Mouse (Mus musculus) CD4-positive helper T cell, adult 2 months (primary cell): ENCODE data around the gene Lactbl1.

ENCODE experiments used
- DNase-seq: peaks from one replicate; pipeline ENCODE4 v3.0.0-alpha.2; 2012; ENCODE audit warnings: low read depth, missing footprints, low spot score

The Lactbl1 gene

DNA sequence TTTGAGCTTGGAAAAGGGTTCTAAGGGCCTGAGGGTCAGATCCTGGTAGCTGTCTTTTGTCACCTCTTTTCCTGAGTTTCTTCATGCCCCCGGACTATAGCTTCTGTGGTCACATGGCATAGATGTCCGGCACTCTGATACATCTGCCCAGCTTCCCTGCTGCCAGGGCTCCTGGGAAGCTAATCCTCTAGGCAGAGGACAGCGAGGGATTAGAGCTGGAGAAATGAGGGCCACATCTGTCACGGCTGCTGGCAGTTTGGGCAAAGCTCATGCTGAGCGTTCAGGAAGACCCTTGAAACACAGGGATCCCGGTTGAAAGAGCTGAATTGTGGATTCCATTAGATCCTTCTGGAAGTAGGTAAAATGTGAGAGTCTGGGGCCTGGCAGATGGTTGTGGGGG lies at the start of gene Lactbl1:
Gene Lactbl1, plus strand, starts transcription at position 234 of the 400 bp plus-strand sequence.
- DNase-seq = no peak

DNA sequence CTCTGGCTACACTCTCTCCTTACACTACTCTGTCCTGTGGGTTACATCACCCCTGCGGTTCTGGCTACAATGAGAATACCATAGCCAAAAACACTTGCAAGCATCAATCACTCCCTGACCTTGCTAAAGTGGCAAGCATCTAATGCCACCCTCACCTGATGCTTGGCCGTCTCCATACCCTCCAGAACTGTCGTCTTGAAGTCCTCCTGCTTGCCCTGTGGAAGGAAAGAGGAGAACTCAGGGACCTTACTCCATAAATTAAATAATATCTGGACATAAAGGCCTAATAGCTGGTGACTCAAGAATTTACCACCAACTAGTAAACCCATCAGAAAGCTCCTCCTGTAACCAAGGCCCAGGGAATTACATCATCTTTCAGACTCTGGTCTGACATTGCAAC lies 40.5 kb upstream of the Lactbl1 start:
- DNase-seq = no peak

DNA sequence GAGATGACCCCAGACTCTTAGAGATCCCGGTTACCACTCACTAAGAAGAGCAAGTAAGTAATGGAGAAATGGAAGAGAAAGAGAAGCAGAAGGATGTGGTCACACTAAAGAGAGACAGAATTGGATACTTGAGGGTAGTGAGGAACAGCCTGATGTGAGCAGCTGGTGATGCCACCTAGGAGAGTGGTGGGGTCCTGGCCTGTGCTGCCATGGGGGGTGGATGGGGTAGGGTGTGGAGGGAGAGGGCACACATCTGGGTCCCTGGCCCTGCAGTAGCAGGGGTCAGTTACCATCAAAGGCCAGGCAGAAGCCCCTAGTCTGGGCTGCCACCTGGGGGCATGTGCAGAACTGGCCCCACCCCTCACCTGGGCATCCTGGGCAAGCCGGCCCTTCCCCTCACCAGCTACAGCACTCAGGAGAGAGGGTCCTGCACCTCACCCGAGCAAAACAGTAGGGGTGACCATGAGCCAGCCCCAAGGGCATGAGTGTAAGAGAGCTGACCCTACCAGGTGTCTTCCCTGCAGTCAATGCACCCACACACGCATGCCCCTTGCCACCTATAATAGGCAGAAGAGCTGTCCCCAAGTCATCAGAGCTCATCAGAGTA lies 35.1 kb upstream of the Lactbl1 start:
- no peak for DNase-seq

DNA sequence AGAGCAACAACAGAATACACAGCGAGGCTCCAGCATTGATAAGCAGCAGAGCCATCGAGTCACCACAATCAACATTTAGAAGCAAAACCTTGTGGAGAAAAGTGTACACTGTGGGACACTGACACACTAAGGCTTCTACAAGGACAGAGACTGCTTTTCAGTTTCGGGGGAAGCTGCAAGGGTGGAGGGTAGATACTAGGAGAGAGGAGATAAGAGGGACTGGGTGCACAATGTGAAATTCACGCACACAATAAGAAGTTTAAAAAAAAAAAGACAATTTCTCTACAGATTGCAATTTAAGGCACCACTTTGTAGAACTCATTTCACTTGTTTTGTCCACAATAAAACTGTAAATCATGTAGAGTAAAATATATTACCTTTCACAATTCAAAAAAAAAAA lies 34.4 kb upstream of the Lactbl1 start:
- no peak for DNase-seq

DNA sequence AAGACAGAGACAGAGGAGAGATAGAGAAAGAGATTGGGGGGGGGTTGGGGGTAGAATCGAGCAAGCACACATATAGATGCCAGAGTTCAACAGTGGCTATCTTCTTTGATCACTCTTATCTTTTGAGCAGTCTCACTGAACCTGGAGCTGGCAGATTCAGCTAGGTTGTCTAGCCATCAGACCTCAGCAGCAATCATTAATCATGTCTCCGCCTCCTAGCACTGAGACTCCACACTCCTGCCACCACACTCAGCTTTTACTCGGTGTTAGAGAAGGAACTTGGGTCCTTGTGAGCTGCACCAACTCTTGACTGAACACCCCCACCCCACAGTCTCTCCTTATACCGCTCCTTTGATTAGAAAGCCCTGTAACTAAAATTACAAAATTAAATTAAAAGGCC lies 30.3 kb upstream of the Lactbl1 start:
- no peak for DNase-seq

DNA sequence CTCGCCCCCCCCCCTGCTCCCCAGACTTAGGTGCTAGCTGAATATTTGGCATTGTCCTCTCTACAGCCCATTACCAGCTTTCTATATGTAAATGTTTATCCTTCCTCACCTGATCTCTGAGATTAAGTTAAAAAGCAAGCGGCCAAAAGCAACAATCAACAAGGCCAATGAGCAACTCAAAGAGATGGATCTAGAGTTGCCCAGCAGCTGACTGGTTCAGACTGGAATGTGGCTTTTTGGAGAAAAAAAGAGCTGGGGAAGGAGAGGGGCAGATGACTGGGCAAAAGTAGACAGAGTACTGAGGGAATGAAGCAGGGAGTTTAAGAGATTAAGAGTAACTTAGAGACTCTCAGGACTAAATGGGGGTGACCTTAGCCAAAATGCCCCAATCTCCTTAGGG lies 28.4 kb upstream of the Lactbl1 start:
- DNase-seq = no peak

DNA sequence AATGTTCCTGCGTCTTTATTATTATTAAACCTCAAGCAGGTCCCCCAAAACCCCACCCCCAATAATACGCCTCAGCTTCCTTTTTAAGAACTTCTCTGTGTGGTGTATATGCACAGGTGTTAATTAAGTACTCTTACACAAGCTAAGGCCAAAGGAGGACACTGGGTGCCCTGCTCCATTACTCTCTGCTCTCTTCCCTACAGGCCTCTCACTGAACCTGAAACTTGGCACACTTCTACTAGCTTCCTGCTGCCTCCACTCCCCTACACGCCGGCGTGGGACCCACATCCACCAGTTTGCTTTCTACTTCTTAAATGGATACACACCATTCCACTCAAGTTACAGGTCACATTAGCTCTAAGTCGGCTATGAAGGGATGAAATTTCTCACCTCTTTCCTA lies 27.2 kb upstream of the Lactbl1 start:
- no peak for DNase-seq

DNA sequence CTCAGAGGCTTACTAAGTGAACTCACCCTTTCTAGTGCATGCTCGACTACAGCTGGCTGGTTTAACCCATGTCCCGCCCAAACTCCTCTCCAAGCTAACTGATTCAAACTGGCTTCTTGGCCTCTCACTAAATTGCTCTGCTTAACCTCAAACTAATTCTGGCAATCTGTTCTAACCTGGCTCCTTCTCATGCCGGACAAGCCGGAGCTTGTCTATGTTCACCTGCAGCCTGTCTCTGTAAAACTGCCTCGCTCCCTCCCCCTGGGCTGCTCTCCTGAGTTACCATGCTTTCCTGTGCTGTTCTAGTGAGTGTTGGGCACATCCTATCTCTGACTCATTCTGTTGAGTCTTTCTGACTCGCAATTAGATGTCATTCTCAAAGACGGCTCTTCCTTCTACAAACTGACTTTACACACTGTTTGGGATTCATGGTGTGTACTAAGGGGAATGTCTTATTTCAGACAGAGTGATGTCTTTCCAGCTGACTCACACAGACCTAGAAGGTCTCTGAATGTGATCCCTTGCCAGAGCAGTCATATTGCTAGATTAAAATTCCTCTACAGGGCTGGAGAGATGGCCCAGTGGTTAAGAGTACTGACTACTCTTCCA lies 24.0 kb upstream of the Lactbl1 start:
- no peak for DNase-seq

DNA sequence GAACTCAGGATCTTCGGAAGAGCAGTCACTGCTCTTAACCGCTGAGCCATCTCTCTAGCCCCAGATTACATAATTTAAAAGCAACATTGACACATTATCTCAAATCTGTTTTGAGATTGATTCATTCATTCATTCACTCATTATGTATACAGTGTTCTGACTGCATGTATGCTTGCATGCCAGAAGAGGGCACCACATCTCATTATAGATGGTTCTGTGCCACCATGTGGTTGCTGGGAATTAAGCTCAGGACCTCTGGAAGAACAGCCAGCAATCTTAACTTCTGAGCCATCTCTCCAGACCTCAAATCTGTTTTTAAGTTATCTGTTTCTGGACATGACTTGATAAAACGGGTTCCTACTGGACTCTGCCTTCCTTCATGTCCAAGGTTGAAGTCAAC lies 22.6 kb upstream of the Lactbl1 start:
- DNase-seq = peak; percentile 13

DNA sequence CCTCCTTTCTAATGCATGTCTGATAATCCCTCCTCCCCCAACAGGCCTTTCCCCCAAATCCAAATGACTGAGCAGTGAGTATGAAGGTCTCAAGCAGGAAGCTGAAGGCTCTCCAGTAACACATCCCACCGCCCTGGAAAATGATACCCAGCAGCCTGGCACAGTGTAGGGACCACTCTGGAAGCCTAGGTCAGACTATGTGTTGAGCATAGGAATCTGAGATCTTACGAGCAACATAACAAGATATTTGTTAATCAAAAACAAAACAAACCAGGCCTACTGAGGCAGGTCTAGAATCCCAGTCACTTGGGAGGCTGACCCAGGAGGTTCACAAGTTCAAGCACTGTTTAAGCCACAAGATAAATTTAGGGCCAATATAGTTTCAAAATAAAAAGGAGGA lies 21.9 kb upstream of the Lactbl1 start:
- DNase-seq = no peak

DNA sequence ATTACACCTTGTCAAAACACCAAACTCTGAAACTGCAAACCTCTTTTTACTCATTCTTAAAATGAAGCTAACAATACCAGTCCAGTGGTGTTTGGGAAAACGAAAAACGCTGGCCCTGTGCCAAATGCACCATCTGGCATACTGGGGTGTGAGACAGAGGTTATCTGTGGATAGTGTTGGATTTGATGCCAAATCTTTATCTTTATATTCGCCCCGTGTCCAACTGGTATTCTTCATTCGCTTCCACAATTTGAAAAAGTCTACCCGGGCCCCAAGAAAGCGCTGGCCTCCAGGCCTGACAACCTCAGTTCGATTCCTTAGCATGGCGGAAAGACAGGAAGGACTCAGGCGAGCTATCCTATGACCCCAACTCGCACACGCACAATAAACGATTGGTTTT lies 20.9 kb upstream of the Lactbl1 start:
- peak; percentile 32 for DNase-seq

DNA sequence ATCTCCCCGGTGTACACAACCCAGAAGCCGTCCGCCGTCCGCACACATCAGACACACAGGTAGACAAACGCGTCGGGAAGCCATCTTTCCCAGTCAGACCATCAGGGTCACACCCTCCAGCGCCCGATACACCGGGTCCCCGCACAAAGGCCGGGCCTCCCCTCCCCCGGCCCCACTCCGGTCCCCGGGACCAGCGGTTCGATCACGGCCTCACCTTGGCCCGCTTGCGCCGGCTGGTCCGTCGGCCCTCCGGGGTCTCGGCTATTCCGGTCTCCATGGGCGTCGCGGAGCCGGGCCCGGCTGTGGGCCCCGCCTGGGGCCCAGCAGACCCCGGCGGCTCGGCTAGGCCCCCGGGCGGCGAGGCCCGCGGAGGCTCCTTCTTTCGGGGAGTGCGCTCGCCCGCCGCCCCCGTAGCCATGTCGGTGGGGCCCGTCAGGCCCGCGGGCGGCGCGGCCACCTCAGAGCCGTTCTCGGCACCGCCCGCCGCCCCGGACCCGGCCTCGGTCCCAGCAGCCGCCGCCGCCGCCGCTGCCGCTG lies 20.3 kb upstream of the Lactbl1 start:
- peak; percentile 68 for DNase-seq

DNA sequence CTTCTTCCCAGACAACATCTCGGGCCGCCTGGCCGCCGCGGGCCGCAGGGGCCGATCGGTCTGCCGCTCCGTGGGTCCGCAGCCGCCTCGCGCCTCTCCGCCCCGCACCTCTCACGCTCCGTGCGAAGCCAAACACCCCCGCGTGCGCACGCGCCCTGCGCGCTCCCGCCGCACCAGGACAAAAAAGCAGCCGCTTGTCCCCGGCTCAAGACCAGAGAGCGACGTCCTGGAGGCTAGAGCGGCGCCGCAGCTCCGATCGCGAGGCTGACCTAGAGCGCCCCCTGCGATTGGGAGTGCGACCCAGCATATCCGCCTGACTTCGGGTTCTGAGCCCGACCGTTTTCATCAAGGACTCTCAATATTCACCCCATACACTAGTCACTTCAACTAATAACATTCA lies 19.9 kb upstream of the Lactbl1 start, which contains the start of gene Kdm1a:
Gene Kdm1a, minus strand, starts transcription at position 156 of the 400 bp plus-strand sequence.
- DNase-seq = peak; percentile 95

DNA sequence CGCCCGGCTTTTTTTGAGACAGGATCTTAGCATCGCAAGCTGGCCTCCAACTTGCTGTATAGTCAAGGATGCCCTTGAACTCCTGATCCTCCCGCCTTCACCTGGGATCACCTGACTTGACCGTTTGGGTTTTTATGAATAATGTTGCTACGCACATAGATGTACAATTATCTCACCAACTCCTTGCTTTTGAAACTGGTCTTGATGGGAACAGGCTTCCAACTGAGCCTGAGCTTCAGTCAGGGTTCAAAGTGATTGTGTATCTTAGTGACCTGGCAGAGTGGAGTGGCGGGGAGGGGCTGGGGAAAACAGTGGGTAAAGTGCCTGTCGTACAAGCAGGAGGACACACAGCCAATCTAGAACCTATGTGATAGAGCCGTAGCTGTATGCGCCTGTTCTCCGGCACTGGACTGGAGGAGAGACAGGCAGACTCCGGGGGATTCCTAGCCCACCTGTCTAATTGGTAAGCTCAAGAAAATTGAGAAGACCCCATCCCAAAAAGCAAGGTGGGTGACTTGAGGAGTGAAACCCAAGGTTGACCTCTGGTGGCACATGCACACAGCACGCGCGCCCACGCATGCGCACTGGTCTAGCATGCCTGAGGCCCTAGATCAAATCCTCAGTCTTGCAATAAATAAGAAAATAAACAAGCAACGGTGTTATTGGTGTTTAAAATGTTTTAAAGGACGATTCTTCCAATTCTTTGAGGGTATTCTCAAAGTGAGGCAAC lies 16.5 kb upstream of the Lactbl1 start:
- DNase-seq = no peak

DNA sequence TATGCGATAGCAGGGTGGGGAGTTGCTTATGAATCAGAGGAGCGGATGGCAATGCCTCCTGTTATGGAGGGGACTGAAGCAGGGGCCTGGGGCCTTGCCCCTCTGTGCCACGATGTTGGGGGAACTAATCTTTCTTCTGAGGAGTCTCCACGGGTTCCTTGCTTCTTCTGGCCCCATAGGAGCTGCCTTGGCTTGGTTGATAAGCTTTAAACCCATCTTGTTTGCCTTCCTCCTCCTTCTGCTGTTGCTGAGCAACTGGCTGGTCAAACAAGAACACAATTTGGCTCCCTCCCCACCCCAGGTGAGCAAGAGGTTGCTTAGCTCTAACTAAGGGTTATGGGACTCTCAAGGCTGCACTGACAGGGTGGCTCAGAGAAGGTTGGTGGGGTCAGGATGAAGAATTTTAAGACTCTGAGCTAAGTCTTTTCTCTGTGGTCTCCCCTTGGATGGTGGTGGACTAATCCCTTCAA lies 12.0 kb upstream of the Lactbl1 start, which contains the start of gene Tex46:
Gene Tex46, plus strand, starts transcription at position 51 of the 470 bp plus-strand sequence.
- no peak for DNase-seq

DNA sequence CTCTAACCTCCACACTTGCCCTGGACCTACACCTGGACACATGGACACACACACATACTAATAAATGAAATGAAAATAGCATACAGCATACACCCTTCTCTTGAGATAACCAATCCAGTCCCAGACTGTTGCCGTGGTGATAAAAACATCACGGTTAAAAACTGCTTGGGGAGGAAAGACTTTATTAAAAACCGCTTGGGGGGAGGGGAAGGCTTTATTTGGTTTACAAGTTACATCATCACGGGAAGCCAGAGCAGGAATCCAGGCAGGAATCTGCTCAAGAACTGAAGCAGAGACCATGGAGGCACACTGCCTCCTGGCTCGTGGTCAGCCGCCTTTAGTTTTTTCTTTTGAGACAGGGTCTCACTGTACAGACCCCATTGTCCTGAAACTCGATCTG lies 8.8 kb upstream of the Lactbl1 start:
- DNase-seq = no peak

DNA sequence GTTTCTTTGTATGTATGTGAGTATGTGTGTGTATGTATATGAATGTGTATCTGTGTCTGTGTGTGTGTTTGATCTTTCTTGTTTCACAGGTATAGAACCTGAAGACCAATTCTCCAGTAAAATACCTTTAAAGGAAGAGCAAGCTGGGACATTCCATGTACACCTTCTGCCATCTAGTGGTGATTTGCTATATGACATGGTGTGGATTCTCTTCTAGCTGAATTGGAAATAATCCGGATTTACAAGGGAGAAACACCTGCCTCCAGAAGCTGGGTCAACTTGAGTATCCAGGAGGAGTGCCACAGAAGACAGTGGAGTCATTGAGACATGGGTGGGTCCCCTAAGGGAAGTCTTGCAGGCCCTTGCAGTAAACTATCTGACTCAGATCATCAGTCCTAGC lies 1.1 kb upstream of the Lactbl1 start:
- peak; percentile 61 for DNase-seq

DNA sequence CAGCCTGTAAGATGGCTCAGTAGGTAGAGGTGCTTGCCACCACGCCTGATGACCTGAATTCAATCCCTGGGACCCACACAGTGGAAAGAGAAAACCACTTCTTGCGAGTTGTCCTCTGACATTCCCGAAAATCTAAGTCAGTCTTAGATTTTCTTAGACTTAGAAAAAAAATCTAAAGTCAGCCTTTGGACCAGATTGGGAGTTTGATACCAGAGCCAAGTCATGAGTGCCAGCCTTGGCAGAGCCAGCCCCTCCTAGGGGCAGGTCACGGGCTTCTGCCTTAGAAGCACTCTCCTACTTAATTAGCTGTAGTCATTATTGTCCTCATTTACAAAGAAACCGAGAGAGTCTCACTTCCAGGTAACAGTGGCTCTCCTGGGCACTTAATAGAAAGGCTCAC lies 465 bp upstream of the Lactbl1 start:
- DNase-seq = no peak

DNA sequence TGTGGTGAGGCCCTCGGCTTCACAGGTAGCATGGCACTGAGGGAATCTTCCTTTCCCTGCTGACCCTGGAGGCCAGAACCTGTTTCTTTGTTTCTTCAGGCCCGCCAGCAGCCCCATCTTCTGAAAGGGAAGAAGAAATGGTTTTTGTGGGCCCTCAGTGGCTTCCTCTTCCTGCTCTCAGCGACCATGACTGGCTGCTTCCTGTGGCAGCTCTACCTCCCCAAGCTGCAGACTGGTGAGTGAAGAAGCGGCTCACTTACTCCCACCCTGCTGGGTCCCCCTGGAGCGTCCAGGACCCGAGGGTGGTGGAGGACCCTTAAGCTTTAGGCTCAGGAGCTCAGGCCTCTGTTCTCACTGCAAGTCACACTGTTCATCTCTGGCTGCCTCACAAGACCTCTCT lies 4.2 kb downstream of the Lactbl1 start:
- peak; percentile 42 for DNase-seq

DNA sequence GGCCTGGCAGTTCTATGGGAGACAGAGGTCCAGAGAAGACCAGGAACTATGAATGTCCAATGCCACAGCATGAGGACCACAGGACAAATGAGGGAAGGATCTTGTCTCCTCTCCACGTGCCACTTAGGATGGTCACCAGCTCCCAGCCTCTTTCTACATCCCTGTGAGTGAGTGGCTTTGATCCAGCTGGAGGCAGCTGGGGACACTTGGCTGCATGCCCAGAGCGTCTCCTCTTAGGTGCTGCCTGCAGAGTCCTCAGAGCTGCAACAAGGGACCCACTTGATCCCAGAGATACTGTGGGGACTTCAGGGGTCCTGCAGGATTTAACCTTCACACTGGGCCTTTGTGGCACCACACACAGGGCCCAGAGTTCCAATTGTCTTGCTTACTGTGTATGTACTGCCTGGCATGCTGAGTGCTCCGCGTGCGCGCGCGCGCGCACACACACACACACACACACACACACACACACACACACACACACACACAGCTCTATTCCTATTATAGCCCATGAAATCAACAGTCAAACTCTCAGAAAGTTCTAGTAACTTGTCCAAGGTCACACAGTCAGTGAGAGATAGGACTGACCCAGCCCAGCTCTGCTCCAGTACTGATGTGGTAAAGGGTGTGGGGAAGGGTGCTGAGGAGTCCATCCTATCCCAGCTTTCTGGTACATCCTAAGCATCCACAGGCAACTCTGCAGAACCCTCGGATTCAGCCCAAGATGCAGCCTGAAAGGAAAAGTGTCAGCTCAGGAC lies 9.0 kb downstream of the Lactbl1 start:
- DNase-seq = no peak

DNA sequence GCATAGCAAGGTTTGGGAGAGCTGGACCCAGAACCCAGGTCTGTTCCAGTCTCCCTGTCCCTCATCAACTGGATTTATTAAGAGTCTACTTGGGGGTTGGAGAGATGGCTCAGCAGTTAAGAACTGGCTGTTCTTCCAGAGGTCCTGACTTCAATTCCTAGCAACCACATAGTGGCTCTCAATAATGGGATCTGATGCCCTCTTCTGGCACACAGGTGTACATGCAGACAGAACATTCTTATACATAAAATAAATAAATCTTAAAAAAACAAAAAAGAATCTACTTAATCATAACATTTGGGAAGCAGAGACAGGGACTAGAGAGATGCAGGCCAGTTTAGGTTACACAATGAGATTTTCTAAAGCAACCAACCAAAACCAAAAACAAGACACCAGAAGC lies 13.6 kb downstream of the Lactbl1 start:
- DNase-seq = no peak

DNA sequence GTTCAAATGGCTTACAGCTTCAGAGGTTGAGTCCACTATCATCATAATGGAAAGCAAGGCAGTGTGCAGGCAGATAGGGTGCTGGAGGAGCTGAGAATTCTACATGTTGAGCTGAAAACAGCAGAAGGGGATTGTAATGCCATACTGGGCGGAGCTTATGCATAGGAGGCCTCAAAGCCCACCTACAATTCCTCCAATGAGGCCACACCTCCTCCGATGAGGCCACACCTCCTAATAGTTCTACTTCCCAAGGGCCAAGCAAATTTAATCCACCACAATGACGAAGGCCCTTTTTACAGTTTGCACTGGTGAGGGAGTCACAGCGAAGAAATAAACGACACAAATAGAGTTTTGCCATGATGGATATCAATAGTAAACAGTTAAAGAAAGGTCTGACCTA lies 14.1 kb downstream of the Lactbl1 start:
- no peak for DNase-seq
